Mouse (Mus musculus): ENCODE results near the gene Dao. TPM values are rescaled to one million over a fixed set of nuclear protein-coding genes. Genes with fewer than 3 reads are reported as not detected.

The Dao gene
- polyA plus RNA-seq, 1 experiment from 2014 or later: 0.18 TPM

DNA sequence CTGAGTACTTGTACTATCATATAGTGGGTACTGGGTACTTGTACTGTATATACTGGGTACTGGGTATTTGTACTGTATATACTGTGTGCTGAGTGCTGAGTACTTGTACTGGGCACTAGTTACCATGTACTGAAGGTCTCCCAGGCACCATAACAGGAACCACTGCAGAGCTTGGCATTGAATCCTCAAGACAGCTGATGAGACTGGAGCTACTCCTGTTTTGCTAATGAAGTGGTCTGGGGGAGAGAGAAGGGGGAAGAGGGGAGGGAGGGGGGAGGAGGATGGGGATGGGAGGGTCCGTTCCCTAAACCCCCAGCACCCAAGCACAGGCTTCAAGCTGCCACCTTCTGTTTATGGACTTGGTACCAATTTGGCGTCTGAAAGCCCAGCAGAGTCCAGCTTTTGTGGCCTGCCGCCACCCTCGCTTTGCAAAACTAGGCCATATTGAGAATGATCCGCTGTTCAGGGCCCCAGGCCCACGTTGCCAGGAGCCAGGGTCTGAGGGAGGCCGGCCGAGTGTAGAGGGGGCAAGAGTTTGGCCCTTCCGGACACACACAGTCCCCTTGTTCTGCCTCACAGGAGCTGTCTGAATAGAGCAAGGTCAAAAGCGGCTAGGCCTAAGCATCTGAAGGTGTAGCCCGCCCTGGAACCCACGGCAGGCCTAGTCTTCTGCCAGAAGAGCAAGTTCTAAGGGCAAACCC is 4.4 kb downstream of the Dao start:
- TF ChIP-seq CTCF (IDR thresholded peaks at IDR 0.05): no peak
- no peaks in the 10 kb centered on the region for H3K27me3 ChIP-seq
- POLR2A ChIA-PET: no interaction called here
- ATAC-seq: no peak
- CTCF ChIA-PET: interaction anchor here (1.8 kb wide), 1 partner anchor 53 kb away, joined by 4 read pairs; no protein-coding TSS in a partner anchor
- in situ Hi-C loops (cut with MboI; ENCODE audit: low pct_unique_long_range_greater_than_20kb): no loop called here
- DNase-seq (ENCODE audit: low read depth, low spot score): no peak

DNA sequence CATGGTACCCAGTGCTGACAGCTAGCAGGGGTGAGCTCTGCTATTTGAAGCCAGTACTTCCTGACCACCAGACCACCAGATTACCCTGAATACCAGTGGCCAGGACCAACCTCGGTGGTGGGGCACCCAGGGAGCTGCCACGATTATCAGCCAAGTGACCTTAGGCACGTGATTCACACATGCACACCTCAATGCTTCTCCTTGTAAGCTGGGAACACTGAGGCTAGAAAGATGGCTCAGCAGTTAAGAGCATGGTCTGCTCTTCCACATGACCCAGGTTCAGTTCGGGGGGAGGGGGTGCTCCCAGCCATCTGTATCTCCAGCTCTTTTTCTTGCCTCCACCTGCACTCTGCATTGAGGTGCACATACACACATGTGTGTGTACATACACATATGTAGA is 5.5 kb downstream of the Dao start:
- DNase-seq (ENCODE audit: low read depth, low spot score): no peak
- no peak for TF ChIP-seq CTCF (IDR thresholded peaks at IDR 0.05)
- H3K27me3 ChIP-seq: no peaks in the 10 kb centered on the region
- ChIA-PET POLR2A (no interaction called here), CTCF (no interaction called here)
- in situ Hi-C loops (cut with MboI; ENCODE audit: low pct_unique_long_range_greater_than_20kb): no loop called here
- ATAC-seq: no peak

DNA sequence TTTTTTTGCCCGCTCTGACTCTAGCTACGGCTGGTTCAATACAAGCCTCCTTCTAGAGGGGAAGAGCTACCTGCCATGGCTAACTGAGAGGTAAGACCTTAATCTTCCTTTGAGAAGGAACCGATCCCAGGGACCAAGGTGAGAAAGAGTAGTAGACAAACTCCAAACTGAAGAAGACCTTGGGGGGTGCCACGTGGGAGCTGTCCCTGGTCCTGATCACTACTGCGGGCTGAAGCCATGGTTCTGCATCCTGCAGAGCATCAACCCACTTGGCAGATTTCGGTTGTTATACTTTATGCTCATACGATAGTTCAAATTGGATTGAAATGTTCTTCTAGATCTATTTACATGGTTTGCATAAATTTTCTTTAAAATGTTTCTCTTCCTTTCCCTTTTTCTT is 11.6 kb downstream of the Dao start:
- CTCF ChIA-PET: interaction anchor here (1.0 to 1.3 kb wide), 2 partner anchors 15 to 53 kb away, joined by 3 to 4 read pairs; no protein-coding TSS in a partner anchor

DNA sequence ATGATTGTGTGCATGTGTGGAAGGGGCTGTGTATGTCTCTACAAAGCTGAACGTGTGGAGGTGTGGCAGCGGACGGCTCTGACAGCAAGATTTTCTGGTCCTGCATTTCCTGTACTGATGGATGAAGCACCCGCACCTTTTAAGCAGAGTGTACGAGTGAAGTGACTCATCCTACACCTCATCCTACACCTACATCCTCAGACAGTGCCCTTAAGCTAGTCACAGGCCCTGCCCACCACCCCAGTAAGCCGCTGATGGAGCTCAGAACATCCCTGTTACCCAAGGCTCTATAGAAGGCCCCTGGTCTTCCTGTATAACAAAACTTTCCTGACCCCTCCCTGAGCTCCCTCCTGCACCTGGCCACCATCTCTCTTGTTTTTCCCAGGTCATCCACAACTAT is 20.9 kb downstream of the Dao start:
- in situ Hi-C loops (cut with MboI; ENCODE audit: low pct_unique_long_range_greater_than_20kb): no loop called here
- ChIA-PET CTCF (no interaction called here), POLR2A (no interaction called here)
- TF ChIP-seq CTCF (IDR thresholded peaks at IDR 0.05): no peak
- DNase-seq (ENCODE audit: low read depth, low spot score) (no peak), ATAC-seq (no peak)
- no peaks in the 10 kb centered on the region for H3K27me3 ChIP-seq

More for the DNA sequence above, 11.6 kb downstream of the Dao start:
- TF ChIP-seq CTCF (IDR thresholded peaks at IDR 0.05): no peak
- in situ Hi-C loops (cut with MboI; ENCODE audit: low pct_unique_long_range_greater_than_20kb): no loop called here
- ATAC-seq (no peak), DNase-seq (ENCODE audit: low read depth, low spot score) (no peak)
- POLR2A ChIA-PET: interaction anchor here (0.6 kb wide), 1 partner anchor 10 kb away, joined by 3 read pairs; no protein-coding TSS in a partner anchor
- H3K27me3 ChIP-seq: no peaks in the 10 kb centered on the region

DNA sequence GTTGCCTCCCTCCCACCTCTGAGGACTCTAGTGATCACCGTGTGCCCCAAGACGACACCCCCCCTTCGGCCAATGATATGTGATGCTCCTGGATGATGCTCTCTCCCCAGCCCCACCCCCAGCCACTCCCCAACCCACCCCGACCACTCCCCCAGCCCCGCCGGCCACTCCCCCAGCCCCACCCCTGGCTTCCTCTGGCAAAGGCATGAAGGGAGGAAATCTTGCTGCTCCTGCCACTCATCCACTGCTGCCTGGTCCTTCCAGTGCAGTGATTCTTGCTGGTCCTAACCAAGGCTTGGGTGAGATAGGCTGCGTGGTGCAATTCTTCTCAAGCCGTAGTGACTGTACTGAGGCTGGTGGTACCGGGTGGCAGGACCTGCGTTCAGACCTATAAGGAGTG is 21.4 kb downstream of the Dao start:
- no peak for TF ChIP-seq CTCF (IDR thresholded peaks at IDR 0.05)
- no peak for DNase-seq (ENCODE audit: low read depth, low spot score)

DNA sequence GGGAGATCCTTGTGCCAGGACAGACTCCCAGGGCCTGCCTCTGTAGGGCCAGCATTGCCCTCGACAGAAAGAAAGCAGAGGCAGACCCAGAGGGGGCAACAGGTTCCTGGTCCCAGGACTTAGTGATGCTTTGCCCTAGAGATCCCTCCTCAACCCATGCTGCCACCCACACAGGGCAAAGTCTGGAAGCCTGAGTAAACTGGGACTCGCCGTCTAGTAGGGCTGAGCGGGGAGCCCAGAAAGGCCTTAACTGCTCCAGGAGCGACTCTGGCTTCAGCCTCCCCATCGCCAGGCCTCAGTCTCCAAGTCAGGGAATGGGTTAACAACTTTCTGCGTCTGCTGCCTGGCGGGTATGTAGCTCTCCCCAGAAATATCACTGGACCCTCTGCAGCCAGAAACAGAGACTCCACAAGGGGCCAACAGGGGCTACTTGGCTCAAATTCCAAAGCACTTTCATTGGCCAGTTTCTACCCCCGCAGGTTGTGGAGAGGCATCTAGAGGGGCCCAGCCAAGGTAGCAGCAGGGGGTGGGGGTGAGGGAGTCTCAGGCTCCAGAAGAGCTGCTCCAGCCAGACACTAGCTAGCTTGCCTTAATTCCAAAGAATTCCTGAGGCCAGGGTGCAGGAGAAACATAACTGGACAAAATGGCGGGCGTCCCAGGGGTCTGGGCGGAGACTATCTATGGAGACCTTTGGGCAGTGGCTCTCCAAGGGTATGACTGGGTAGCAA is 23.9 kb downstream of the Dao start:
- ATAC-seq: no peak
- no peak for DNase-seq (ENCODE audit: low read depth, low spot score)
- H3K27me3 ChIP-seq: no peaks in the 10 kb centered on the region
- in situ Hi-C loops (cut with MboI; ENCODE audit: low pct_unique_long_range_greater_than_20kb): no loop called here
- ChIA-PET CTCF (no interaction called here), POLR2A (no interaction called here)
- no peak for TF ChIP-seq CTCF (IDR thresholded peaks at IDR 0.05)

More for the DNA sequence above, 21.4 kb downstream of the Dao start:
- no peak for ATAC-seq
- in situ Hi-C loops (cut with MboI; ENCODE audit: low pct_unique_long_range_greater_than_20kb): no loop called here
- H3K27me3 ChIP-seq: no peaks in the 10 kb centered on the region
- ChIA-PET CTCF (no interaction called here), POLR2A (no interaction called here)

DNA sequence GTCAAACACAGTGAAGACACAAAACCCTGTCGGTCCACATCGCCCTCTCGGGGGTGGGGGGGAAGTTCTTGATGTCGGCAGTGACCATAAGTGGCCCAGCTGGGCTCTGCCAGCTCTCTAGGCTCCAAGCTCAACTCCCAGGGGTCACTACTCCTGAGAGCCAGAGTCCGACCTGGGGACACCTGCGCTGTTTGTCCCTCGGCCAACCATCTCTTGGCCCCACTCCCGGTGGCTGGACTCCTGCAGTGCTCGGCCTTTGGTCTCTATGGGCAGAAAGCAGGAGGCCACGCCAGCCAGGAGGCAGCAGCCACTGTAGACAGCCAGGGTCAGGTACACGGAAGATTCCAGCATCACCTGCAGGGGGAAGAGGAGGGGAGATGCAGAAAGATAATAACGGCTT is 24.6 kb downstream of the Dao start:
- ChIA-PET POLR2A (no interaction called here), CTCF (no interaction called here)
- ATAC-seq: no peak
- H3K27me3 ChIP-seq: no peaks in the 10 kb centered on the region
- no peak for TF ChIP-seq CTCF (IDR thresholded peaks at IDR 0.05)
- no peak for DNase-seq (ENCODE audit: low read depth, low spot score)
- in situ Hi-C loops (cut with MboI; ENCODE audit: low pct_unique_long_range_greater_than_20kb): no loop called here

DNA sequence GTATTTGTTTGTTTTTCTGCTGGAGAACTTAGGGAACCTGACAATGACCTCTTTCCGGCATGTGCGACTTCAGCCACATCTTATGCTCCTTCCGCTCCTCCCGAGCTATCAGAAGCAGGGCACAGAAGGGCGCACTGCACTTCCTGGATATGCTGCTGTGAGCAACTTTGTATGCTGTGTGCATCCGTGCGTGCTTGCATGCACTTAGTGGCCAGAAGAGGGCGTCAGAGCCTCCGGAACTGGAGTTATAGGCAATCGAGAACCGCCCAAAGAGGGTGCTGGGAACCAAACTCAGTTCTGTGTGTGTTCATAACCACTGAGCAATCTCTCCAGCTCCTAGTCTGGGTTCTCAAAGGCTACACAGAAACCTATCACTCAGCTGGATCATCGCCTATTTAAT is 27.1 kb downstream of the Dao start:
- DNase-seq (ENCODE audit: low read depth, low spot score): no peak
- ATAC-seq: no peak
- ChIA-PET CTCF (interaction anchor here (1.5 to 3.0 kb wide), 2 partner anchors 16 kb away, joined by 4 to 9 read pairs; no protein-coding TSS in a partner anchor), POLR2A (no interaction called here)
- no peaks in the 10 kb centered on the region for H3K27me3 ChIP-seq
- TF ChIP-seq CTCF (IDR thresholded peaks at IDR 0.05): no peak
- in situ Hi-C loops (cut with MboI; ENCODE audit: low pct_unique_long_range_greater_than_20kb): no loop called here

DNA sequence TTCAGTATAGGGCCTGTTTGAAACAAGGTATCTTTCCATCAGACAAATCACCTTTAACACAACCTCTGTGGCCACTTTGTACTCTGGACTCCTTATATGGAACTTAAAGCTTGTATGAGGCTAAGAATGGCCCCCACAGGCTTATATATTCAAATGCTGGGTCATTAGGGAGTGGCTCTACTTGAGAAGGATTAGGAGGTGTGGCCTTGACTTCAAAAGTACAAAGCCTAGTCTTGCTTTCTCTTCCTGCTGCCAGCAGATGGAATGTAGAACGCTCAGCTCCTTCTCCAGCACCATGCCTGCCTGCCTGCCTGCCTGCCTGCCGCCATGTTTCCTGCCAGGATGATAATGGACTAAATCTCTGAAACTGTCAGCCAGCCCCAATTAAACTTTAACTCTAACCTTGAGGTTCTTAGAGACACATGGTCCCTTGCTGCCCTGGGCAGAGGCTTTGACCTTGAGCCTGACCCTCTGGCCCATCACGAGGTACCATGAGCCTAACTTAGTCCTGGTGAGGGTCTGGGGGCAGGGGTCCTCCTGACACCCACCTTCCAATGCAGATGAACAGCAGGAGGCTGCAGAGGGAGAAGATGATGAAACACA is 28.8 kb downstream of the Dao start:
- POLR2A ChIA-PET: no interaction called here

DNA sequence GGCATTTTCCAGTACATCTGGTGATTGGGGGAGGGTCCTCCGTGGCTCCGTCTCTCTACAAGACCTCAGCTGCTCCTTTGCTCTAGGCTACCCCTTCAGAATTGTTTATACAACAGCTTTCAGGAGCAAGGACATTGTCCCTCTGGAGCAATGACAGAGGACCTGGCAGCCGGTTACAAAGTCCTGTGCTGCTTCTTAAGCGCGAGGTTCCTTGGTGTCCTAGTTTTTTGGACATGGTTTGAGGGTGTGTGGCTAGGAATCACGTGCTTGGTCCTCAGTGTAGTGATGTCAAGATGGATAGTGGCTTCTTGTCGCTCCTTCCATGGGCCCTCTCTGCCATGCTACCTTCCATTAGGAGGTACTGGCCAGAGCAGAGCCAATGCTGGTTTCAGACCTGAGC is 30.9 kb downstream of the Dao start:
- ChIA-PET CTCF (interaction anchor here (1.1 kb wide), 1 partner anchor 11 kb away, joined by 3 read pairs; no protein-coding TSS in a partner anchor), POLR2A (no interaction called here)
- ATAC-seq (no peak), DNase-seq (ENCODE audit: low read depth, low spot score) (no peak)
- H3K27me3 ChIP-seq: no peaks in the 10 kb centered on the region
- TF ChIP-seq CTCF (IDR thresholded peaks at IDR 0.05): no peak
- in situ Hi-C loops (cut with MboI; ENCODE audit: low pct_unique_long_range_greater_than_20kb): no loop called here

More for the DNA sequence above, 28.8 kb downstream of the Dao start:
- CTCF ChIA-PET: interaction anchor here (3.0 kb wide), 1 partner anchor 15 kb away, joined by 9 read pairs; no protein-coding TSS in a partner anchor
- DNase-seq (ENCODE audit: low read depth, low spot score) (no peak), ATAC-seq (no peak)
- no peaks in the 10 kb centered on the region for H3K27me3 ChIP-seq
- in situ Hi-C loops (cut with MboI; ENCODE audit: low pct_unique_long_range_greater_than_20kb): no loop called here
- TF ChIP-seq CTCF (IDR thresholded peaks at IDR 0.05): no peak

DNA sequence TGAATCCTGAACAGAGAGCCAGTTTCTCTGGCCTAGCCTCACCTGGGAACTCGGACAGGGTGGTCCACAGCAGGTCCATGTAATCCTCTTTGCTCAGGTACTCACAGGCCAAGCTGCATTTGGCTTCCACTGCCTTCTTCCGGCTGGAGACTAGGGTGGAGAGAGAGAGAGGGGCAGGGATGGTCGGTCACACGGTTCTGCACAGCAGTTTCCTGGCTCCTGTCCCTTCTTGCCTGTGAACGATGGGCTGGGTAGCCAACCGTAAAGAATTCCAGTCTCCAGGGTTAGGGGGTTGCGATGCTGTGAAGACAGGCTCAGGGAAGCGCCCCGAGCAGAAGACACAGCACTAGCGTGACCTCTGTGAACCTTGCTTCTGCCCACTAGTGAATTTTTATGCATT is 31.6 kb downstream of the Dao start:
- CTCF ChIA-PET: interaction anchor here (1.1 kb wide), 1 partner anchor 10 kb away, joined by 3 read pairs; no protein-coding TSS in a partner anchor
- H3K27me3 ChIP-seq: no peaks in the 10 kb centered on the region
- peak; percentile 50 for DNase-seq (ENCODE audit: low read depth, low spot score)
- POLR2A ChIA-PET: no interaction called here
- peak; percentile 15 for ATAC-seq
- no peak for TF ChIP-seq CTCF (IDR thresholded peaks at IDR 0.05)
- in situ Hi-C loops (cut with MboI; ENCODE audit: low pct_unique_long_range_greater_than_20kb): no loop called here
